Mouse (Mus musculus): ENCODE results near the gene Chst12. TPM values are rescaled to one million over a fixed set of nuclear protein-coding genes. Genes with fewer than 3 reads are reported as not detected.
"Not testable (repeated sequence)": the region's sequence is repeated elsewhere in the genome, so short reads cannot be mapped to it uniquely, and the experiment has no call there.

The Chst12 gene
- polyA plus RNA-seq, 1 experiment = 14.7 TPM

DNA sequence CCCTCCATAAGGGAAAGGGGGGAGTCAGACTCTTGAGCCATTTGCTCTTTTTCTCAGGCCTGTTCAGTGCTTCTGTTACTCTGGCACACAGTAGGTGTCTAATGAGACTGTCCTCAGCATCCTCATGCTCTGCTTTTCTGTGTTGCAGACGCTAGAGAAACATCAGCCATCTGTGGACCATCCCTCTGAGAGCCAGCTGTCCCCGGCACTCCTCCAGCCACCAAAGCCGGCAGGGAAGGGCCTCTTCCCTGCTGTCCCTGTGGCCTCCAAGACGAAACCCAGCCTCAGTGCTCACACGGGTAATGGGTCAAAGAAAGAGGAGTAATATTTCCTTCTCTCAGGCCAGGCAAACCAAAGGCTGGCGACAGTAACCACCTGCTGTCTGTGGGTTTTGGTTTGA, 14.2 kb upstream of the Chst12 start:
- H3K36me3 ChIP-seq (ENCODE audit: control insufficient read depth, insufficient read depth) = no peaks in the 10 kb centered on the region
- H3K4me3 ChIP-seq (ENCODE audit: insufficient read depth, poor library complexity, severe bottlenecking) = no peak overlapping the region
- no peaks in the 10 kb centered on the region for H3K79me2 ChIP-seq (ENCODE audit: control insufficient read depth, insufficient read depth)
- peaks cover 32% of the 10 kb centered on the region for H3K27me3 ChIP-seq (ENCODE audit: control insufficient read depth, insufficient read depth, insufficient read length)
- TF ChIP-seq FOSL1 (IDR thresholded peaks at IDR 0.05; ENCODE audit: insufficient read depth, low read length, poor library complexity, severe bottlenecking) (no peak), MAX (IDR thresholded peaks at IDR 0.05) (no peak), CEBPB (IDR thresholded peaks at IDR 0.05; ENCODE audit: low read depth) (no peak), MYOG (IDR thresholded peaks at IDR 0.05; ENCODE audit: control insufficient read depth, extremely low read depth, insufficient read length) (no peak), USF1 (IDR thresholded peaks at IDR 0.05; ENCODE audit: low read depth) (no peak), CTCF (IDR thresholded peaks at IDR 0.05; ENCODE audit: control insufficient read depth, insufficient read depth, insufficient read length) (no peak), MYOD1 (IDR thresholded peaks at IDR 0.05; ENCODE audit: control insufficient read depth, insufficient read length, low read depth) (no peak)
- H3K79me3 ChIP-seq (ENCODE audit: low read depth) = no peaks in the 10 kb centered on the region
- no peak overlapping the region for H3ac ChIP-seq (ENCODE audit: control insufficient read depth, insufficient read length, low read depth)

DNA sequence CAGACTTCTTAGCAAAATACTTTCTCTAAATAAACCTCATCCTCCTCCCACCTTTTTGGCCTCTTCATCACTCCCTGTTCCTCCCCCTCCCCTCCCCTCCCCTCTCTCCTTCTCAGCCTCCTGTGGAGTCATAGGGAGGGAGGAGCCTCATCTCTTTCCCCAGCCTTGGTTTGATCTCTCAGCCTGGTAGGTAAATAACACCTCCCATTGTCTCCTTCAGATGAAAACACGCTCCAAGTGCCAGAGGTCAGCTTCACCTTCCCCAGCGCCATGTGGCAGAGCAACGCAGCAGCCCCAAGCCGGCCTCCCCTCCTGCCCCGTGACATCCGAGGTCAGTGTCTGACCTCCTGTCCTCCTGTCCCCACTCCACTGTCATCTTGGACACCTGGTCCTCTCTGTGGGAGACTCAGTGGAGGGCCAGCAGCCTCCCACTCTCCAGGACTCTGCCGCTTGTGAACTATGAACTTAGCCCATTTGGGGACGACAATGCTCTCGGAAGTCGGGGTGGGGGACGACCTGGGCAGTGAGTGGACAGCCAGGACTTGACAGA, 12.6 kb upstream of the Chst12 start:
- Histone ChIP-seq H3K79me3 (ENCODE audit: low read depth) (no peaks in the 10 kb centered on the region), H3ac (ENCODE audit: control insufficient read depth, insufficient read length, low read depth) (no peak overlapping the region), H3K4me3 (ENCODE audit: insufficient read depth, poor library complexity, severe bottlenecking) (no peak overlapping the region), H3K27me3 (ENCODE audit: control insufficient read depth, insufficient read depth, insufficient read length) (peaks cover 29% of the 10 kb centered on the region), H3K36me3 (ENCODE audit: control insufficient read depth, insufficient read depth) (no peaks in the 10 kb centered on the region), H3K79me2 (ENCODE audit: control insufficient read depth, insufficient read depth) (no peaks in the 10 kb centered on the region)
- TF ChIP-seq MYOG (IDR thresholded peaks at IDR 0.05; ENCODE audit: control insufficient read depth, extremely low read depth, insufficient read length) (no peak), MYOD1 (IDR thresholded peaks at IDR 0.05; ENCODE audit: control insufficient read depth, insufficient read length, low read depth) (no peak), CTCF (IDR thresholded peaks at IDR 0.05; ENCODE audit: control insufficient read depth, insufficient read depth, insufficient read length) (no peak), USF1 (IDR thresholded peaks at IDR 0.05; ENCODE audit: low read depth) (no peak), MAX (IDR thresholded peaks at IDR 0.05) (no peak), FOSL1 (IDR thresholded peaks at IDR 0.05; ENCODE audit: insufficient read depth, low read length, poor library complexity, severe bottlenecking) (no peak), CEBPB (IDR thresholded peaks at IDR 0.05; ENCODE audit: low read depth) (no peak)

GRCm38 (mm10) chr5:140498176-140498575, 7.2 kb upstream of the Chst12 start:
- H3ac ChIP-seq (ENCODE audit: control insufficient read depth, insufficient read length, low read depth) = no peak overlapping the region
- H3K79me3 ChIP-seq (ENCODE audit: low read depth) = no peaks in the 10 kb centered on the region
- TF ChIP-seq MAX (IDR thresholded peaks at IDR 0.05) (no peak), CTCF (IDR thresholded peaks at IDR 0.05; ENCODE audit: control insufficient read depth, insufficient read depth, insufficient read length) (no peak), CEBPB (IDR thresholded peaks at IDR 0.05; ENCODE audit: low read depth) (no peak), FOSL1 (IDR thresholded peaks at IDR 0.05; ENCODE audit: insufficient read depth, low read length, poor library complexity, severe bottlenecking) (no peak), MYOD1 (IDR thresholded peaks at IDR 0.05; ENCODE audit: control insufficient read depth, insufficient read length, low read depth) (no peak), USF1 (IDR thresholded peaks at IDR 0.05; ENCODE audit: low read depth) (no peak), MYOG (IDR thresholded peaks at IDR 0.05; ENCODE audit: control insufficient read depth, extremely low read depth, insufficient read length) (no peak)
- no peaks in the 10 kb centered on the region for H3K79me2 ChIP-seq (ENCODE audit: control insufficient read depth, insufficient read depth)
- peaks cover 6% of the 10 kb centered on the region for H3K27me3 ChIP-seq (ENCODE audit: control insufficient read depth, insufficient read depth, insufficient read length)
- no peak overlapping the region for H3K4me3 ChIP-seq (ENCODE audit: insufficient read depth, poor library complexity, severe bottlenecking)
- no peaks in the 10 kb centered on the region for H3K36me3 ChIP-seq (ENCODE audit: control insufficient read depth, insufficient read depth)

GRCm38 (mm10) chr5:140500736-140501135, 4.6 kb upstream of the Chst12 start:
- peaks cover 6% of the 10 kb centered on the region for H3K27me3 ChIP-seq (ENCODE audit: control insufficient read depth, insufficient read depth, insufficient read length)
- no peak overlapping the region for H3ac ChIP-seq (ENCODE audit: control insufficient read depth, insufficient read length, low read depth)
- H3K36me3 ChIP-seq (ENCODE audit: control insufficient read depth, insufficient read depth) = no peaks in the 10 kb centered on the region
- TF ChIP-seq USF1 (IDR thresholded peaks at IDR 0.05; ENCODE audit: low read depth) (no peak), MAX (IDR thresholded peaks at IDR 0.05) (no peak), CTCF (IDR thresholded peaks at IDR 0.05; ENCODE audit: control insufficient read depth, insufficient read depth, insufficient read length) (no peak), MYOD1 (IDR thresholded peaks at IDR 0.05; ENCODE audit: control insufficient read depth, insufficient read length, low read depth) (no peak), CEBPB (IDR thresholded peaks at IDR 0.05; ENCODE audit: low read depth) (no peak), FOSL1 (IDR thresholded peaks at IDR 0.05; ENCODE audit: insufficient read depth, low read length, poor library complexity, severe bottlenecking) (no peak), MYOG (IDR thresholded peaks at IDR 0.05; ENCODE audit: control insufficient read depth, extremely low read depth, insufficient read length) (no peak)
- H3K4me3 ChIP-seq (ENCODE audit: insufficient read depth, poor library complexity, severe bottlenecking) = no peak overlapping the region
- H3K79me3 ChIP-seq (ENCODE audit: low read depth) = no peaks in the 10 kb centered on the region
- H3K79me2 ChIP-seq (ENCODE audit: control insufficient read depth, insufficient read depth) = peaks cover 2% of the 10 kb centered on the region

DNA sequence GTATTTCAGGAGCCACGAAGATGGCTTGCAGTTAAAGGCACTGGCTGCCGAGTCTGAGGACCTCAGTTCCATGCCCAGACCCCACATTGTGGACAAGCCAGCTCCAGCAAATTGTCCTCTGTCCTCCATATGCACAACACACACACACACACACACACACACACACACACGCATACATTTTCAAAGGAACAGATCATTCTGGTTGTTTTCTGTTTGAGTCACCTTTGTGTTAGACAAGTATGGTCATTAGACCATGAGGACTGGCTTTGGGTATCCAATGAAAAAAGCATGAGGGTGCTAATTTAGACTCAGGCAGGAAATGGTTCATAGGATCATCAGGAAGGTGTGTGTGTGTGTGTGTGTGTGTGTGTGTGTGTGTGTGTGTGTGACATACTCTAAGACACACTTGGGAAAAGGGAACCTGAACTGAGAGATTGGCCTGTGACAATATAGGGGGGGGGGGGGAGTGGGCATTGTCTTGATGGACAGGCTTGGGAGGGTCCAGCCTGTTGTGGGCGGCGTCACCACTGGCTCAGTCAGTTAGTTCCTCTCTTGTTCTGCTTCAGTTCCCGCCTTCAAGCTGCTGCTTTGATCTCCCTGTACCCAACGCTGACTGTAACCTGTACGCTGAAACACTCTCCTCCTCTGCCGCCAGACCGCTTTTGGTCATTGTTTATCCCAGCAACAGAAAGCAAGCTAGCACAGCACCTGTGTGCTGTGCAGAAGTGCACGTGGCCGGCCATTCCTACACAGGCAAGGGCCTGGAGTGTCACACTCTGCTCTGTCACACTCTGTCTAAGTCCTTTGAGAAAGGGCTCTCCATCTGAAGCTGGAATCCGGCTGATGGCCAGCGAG, 3.1 kb upstream of the Chst12 start:
- Histone ChIP-seq H3K27me3 (ENCODE audit: control insufficient read depth, insufficient read depth, insufficient read length) (no peaks in the 10 kb centered on the region), H3K79me2 (ENCODE audit: control insufficient read depth, insufficient read depth) (peaks cover 17% of the 10 kb centered on the region), H3K36me3 (ENCODE audit: control insufficient read depth, insufficient read depth) (no peaks in the 10 kb centered on the region), H3ac (ENCODE audit: control insufficient read depth, insufficient read length, low read depth) (peak overlapping the region; percentile 21), H3K79me3 (ENCODE audit: low read depth) (peaks cover 3% of the 10 kb centered on the region), H3K4me3 (ENCODE audit: insufficient read depth, poor library complexity, severe bottlenecking) (no peak overlapping the region)
- TF ChIP-seq USF1 (IDR thresholded peaks at IDR 0.05; ENCODE audit: low read depth) = no peak
- TF ChIP-seq FOSL1 (IDR thresholded peaks at IDR 0.05; ENCODE audit: insufficient read depth, low read length, poor library complexity, severe bottlenecking) = no peak
- no peak for TF ChIP-seq CEBPB (IDR thresholded peaks at IDR 0.05; ENCODE audit: low read depth)
- TF ChIP-seq CTCF (IDR thresholded peaks at IDR 0.05; ENCODE audit: control insufficient read depth, insufficient read depth, insufficient read length) = no peak
- TF ChIP-seq MYOG (IDR thresholded peaks at IDR 0.05; ENCODE audit: control insufficient read depth, extremely low read depth, insufficient read length) = no peak
- TF ChIP-seq MYOD1 (IDR thresholded peaks at IDR 0.05; ENCODE audit: control insufficient read depth, insufficient read length, low read depth) = no peak

DNA sequence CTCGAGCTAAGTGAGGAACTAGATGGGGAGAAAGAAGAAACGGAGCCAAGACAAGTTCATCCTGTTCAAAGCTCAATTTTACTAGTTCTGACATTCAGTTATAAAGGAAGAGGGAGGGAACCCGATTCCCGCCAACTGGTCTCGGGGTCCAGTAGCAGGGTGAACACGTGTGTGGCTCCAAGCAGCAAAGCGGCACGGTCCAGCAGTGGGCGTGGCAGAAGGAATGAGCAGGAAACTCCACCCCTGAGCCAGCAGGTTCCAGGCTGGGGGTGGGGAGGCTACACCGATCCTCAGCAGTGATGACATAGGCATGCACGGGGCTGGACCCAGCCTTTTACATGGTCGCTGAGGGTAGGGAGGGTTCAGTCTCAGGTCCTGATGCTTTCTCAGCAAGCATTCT, 2.4 kb upstream of the Chst12 start:
- H3K27me3 ChIP-seq (ENCODE audit: control insufficient read depth, insufficient read depth, insufficient read length); H3K4me3 ChIP-seq (ENCODE audit: insufficient read depth, poor library complexity, severe bottlenecking); H3ac ChIP-seq (ENCODE audit: control insufficient read depth, insufficient read length, low read depth); H3K79me3 ChIP-seq (ENCODE audit: low read depth); H3K36me3 ChIP-seq (ENCODE audit: control insufficient read depth, insufficient read depth): not testable (repeated sequence)
- H3K79me2 ChIP-seq (ENCODE audit: control insufficient read depth, insufficient read depth) = peaks cover 21% of the 10 kb centered on the region
